Mouse (Mus musculus) kidney, embryonic 15.5 days (tissue): Measurements from ENCODE around the gene Cnp. TPM values are rescaled to one million over a fixed set of nuclear protein-coding genes. Genes with fewer than 3 reads are reported as not detected.
"Not testable (repeated sequence)": the region's sequence is repeated elsewhere in the genome, so short reads cannot be mapped to it uniquely, and the experiment has no call there.

Source experiments
- ATAC-seq: fragments of 200-750 bp; cut with Nextera tagmentation; replicated peaks from 2 replicates; pipeline ENCODE4 v1.8.0; 2017; ENCODE audit warnings: moderate TSS enrichment; ENCODE audit not compliant: low FRiP score
- H3K27ac ChIP-seq: fragments of 300-500 bp; sonication (generic); 2 replicates; pipeline ENCODE4 v1.5.1; 2015; ENCODE audit warnings: mild to moderate bottlenecking, inconsistent platforms
- H3K27me3 ChIP-seq: fragments of 300-500 bp; sonication (generic); 2 replicates; pipeline ENCODE4 v1.6.1; 2015; ENCODE audit warnings: inconsistent platforms
- H3K36me3 ChIP-seq: fragments of 300-500 bp; sonication (generic); 2 replicates; pipeline ENCODE4 v1.6.1; 2015; ENCODE audit warnings: inconsistent platforms
- H3K4me1 ChIP-seq: fragments of 300-500 bp; sonication (generic); 2 replicates; pipeline ENCODE4 v1.6.1; 2015; ENCODE audit warnings: inconsistent platforms
- H3K4me2 ChIP-seq: fragments of 300-500 bp; sonication (generic); 2 replicates; pipeline ENCODE4 v1.6.1; 2015; ENCODE audit warnings: moderate library complexity, mild to moderate bottlenecking, inconsistent platforms
- H3K4me3 ChIP-seq: fragments of 300-500 bp; sonication (generic); replicated peaks from 2 replicates; pipeline ENCODE4 v1.5.1; 2015; ENCODE audit warnings: mild to moderate bottlenecking, inconsistent platforms
- H3K9ac ChIP-seq: fragments of 300-500 bp; sonication (generic); 2 replicates; pipeline ENCODE4 v1.6.1; 2015; ENCODE audit warnings: mild to moderate bottlenecking, inconsistent platforms
- H3K9me3 ChIP-seq: fragments of 300-500 bp; sonication (generic); replicated peaks from 2 replicates; pipeline ENCODE4 v1.6.1; 2016; ENCODE audit warnings: inconsistent platforms
- WGBS: fragments of 180-500 bp; shearing (Covaris S2); methylation state at CpG from one replicate; pipeline ENCODE4 v1.1.7; 2015; ENCODE audit warnings: mixed read lengths; 5-methylcytosine and 5-hydroxymethylcytosine counted together
- polyA plus RNA-seq: library from polyadenylated mRNA; unstranded; fragments of >200 nt; fragmentation: Nextera tagmentation; extraction: Ambion mirVana; gene quantifications from 2 replicates; pipeline ENCODE4 v1.2.1, GENCODE M21; 2015

Cnp gene
- 25.3 and 29.6 TPM in 2 replicates for polyA plus RNA-seq

DNA sequence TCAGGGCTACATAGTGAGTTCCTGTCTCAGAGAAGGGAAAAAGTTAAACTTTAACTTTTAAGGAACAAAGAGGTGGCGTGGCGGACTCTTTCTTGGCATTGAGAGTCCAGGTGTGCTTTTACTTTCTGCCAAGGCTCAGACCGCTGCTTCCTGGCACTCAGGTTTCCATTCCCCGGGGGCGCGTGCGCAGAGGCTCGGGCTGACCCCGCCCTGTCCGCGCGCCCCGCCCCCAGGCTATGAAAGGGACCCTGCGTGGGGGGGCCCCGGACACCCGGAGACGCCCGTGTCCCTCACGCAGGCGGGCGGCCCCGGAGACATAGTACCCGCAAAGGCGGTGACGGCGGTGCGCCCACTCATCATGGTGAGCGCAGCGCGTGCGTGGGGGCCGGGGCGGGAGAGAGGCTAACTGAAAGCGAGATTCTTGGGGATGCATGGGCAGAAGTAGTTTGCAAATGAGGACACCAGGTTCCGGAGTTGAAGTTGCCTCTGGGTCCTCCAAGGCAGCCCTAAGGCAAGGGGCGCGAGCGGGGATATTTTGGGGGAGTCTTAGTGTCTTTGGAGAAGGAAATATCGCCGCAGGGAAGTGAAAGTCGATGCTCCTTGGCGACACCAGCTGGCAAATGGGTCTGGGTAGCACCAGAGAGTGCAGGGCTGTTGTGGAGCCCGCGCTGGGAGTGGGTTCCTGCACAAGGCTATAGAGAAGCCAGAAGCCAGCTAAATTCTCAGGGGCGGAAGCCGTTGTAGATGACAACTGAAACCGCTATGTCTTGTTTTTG lies at the start of gene Cnp:
Gene Cnp (plus strand): TSS at position 197 of the 776 bp plus-strand sequence.
- no peaks in the 10 kb centered on the region for H3K9me3 ChIP-seq
- ATAC-seq: peak; percentile 79
- H3K4me1 ChIP-seq: peaks cover 43% of the 10 kb centered on the region
- 2% methylated on average over 47 of the region's 47 CpGs for WGBS
- H3K27me3 ChIP-seq: peaks cover 14% of the 10 kb centered on the region; the same call in 1 of the 2 replicates
- peaks cover 16% of the 10 kb centered on the region for H3K36me3 ChIP-seq
- peak within 1 kb of the TSS; percentile 74 for H3K27ac ChIP-seq
- peak within 1 kb of the TSS; percentile 67 for H3K4me3 ChIP-seq
- H3K9ac ChIP-seq: peak within 1 kb of the TSS; percentile 55
- H3K4me2 ChIP-seq: peak within 1 kb of the TSS; percentile 78

- Histone ChIP-seq H3K9ac (peak overlapping the region; percentile 24; the same call in 1 of the 2 replicates), H3K27me3 (no peaks in the 10 kb centered on the region), H3K4me2 (peak overlapping the region; percentile 89), H3K27ac (0 out of 2 replicates have a peak overlapping the region, but pooled peaks have one; percentile 1), H3K36me3 (peaks cover 46% of the 10 kb centered on the region), H3K4me1 (peaks cover 52% of the 10 kb centered on the region), H3K4me3 (peak overlapping the region; percentile 86; the same call in 1 of the 2 replicates), H3K9me3 (no peaks in the 10 kb centered on the region)
- 43% methylated on average over 11 of the region's 11 CpGs for WGBS
- no peak for ATAC-seq
These were observed 49.6 kb upstream of the Cnp start for GRCm38 (mm10) chr11:100524987-100525630.

- 11% methylated on average over 15 of the region's 15 CpGs for WGBS
- H3K4me3 ChIP-seq: peak overlapping the region; percentile 86
- H3K27me3 ChIP-seq: no peaks in the 10 kb centered on the region
- 0 out of 2 replicates have a peak overlapping the region, but pooled peaks have one; percentile 94 for H3K27ac ChIP-seq
- no peak for ATAC-seq
- peaks cover 42% of the 10 kb centered on the region for H3K4me1 ChIP-seq
- no peaks in the 10 kb centered on the region for H3K9me3 ChIP-seq
- H3K4me2 ChIP-seq: peak overlapping the region; percentile 89
- peaks cover 35% of the 10 kb centered on the region for H3K36me3 ChIP-seq
- H3K9ac ChIP-seq: peak overlapping the region; percentile 87
These were observed 48.5 kb upstream of the Cnp start for GRCm38 (mm10) chr11:100526052-100526816.

DNA sequence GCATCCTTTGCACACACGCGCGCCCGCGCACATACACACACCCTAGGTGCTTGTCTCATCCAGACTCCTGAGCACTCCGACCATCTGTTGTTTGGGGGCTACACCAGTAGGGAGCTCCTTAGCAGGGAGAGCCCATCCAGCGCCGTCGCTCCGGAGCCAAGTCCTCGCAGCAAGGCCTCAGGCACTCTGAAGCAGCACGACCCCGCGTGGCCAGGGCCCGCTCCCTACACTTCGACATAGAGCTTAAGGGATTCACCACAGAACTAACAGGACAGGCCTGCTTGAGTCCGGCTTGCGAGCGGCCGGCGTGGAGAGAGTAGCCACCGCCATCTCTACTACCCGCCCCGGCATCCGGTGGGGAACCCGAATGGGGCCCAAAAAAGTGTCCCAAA lies 47.6 kb upstream of the Cnp start:
- no peaks in the 10 kb centered on the region for H3K9me3 ChIP-seq
- peak; percentile 34 for ATAC-seq
- peaks cover 27% of the 10 kb centered on the region for H3K36me3 ChIP-seq
- H3K4me3 ChIP-seq: peak overlapping the region; percentile 86
- H3K4me1 ChIP-seq: peaks cover 35% of the 10 kb centered on the region
- H3K27me3 ChIP-seq: no peaks in the 10 kb centered on the region
- H3K4me2 ChIP-seq: peak overlapping the region; percentile 89
- peak overlapping the region; percentile 87 for H3K9ac ChIP-seq
- under 1% methylated on average over 26 of the region's 26 CpGs for WGBS
- peak overlapping the region; percentile 94 for H3K27ac ChIP-seq

DNA sequence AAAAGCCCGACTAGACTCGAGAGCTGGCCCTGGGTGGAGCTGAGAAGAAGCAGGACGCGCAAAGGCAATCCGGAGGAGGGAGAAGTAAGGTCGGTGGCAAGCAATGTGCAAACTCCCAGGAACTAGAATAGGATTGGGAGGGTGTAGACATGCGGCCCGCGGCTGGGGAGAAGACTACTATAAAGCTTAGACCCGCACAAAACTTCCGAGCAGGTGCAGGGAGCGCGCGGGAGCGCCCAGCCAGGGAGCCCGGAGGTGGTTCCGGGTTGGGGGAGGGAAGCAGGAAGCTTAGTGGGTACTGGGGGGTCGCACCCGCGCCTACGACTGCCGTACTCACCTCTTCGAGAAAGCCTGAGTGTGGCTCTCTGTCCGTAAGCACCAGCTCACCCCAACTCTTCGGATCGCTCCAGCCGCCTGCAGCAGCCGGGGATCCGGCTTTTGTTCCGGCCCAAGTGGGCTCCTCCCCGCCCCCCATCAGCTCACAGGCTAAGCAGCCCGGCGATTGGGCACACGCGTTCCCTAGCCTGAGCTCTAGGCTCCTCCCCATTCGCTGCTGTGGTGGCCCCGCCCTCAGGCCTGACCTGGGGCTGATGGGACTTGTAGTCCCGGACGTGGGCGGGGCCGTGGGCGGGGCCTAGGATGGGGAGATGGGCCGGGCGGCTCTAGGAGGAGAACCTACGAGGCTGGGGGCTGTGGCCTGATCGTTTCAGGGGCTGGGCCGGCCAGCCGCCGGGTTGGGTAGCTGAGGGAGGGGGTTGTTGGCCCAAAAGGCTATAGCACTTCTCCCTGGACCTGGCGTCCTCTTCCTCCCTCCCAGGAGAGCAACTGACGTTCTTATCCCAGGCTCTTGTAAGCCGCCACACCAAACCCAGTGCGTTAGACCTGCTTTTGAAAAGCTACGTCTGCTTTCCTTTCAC lies 47.0 kb upstream of the Cnp start, which contains the start of gene Acly:
Gene Acly (minus strand): TSS at position 543 of the 917 bp plus-strand sequence.
- Histone ChIP-seq H3K4me3 (peak within 1 kb of the TSS; percentile 86), H3K27me3 (no peaks in the 10 kb centered on the region), H3K4me2 (peak within 1 kb of the TSS; percentile 89), H3K4me1 (peaks cover 35% of the 10 kb centered on the region), H3K36me3 (peaks cover 20% of the 10 kb centered on the region), H3K9ac (peak within 1 kb of the TSS; percentile 87), H3K27ac (peak within 1 kb of the TSS; percentile 94), H3K9me3 (no peaks in the 10 kb centered on the region)
- whole genome bisulfite sequencing: under 1% methylated on average over 54 of the region's 54 CpGs
- ATAC-seq: peak; percentile 99

- Histone ChIP-seq H3K4me3 (peak overlapping the region; percentile 86), H3K27ac (peak overlapping the region; percentile 78), H3K36me3 (peaks cover 11% of the 10 kb centered on the region), H3K9ac (peak overlapping the region; percentile 51), H3K9me3 (no peaks in the 10 kb centered on the region), H3K27me3 (no peaks in the 10 kb centered on the region), H3K4me1 (peaks cover 35% of the 10 kb centered on the region), H3K4me2 (peak overlapping the region; percentile 89)
- ATAC-seq: no peak; the same call in 1 of the 2 replicates
- 21% methylated on average over 19 of the region's 19 CpGs for WGBS
These were observed 46.1 kb upstream of the Cnp start for GRCm38 (mm10) chr11:100528375-100529165.

DNA sequence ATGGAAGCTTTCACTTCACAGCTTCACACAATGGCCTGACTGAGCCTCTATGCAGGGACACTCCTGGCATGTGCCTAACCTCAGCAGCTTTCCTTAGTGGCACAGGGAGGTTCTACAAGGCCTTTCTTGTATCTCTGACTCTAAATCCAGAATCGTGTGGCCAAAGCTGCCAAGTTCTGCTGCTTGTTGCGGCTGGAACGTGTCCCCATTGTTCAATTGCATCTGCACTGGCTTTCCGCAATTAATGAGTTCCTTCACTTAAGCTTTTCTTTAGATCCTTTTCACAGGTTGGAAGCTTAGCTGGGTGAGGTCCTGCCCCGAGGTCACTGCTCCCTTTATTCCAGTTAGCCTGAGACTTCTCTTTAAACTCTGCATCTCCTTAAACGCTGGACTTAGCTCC lies 40.8 kb upstream of the Cnp start:
- Histone ChIP-seq H3K27me3 (no peaks in the 10 kb centered on the region), H3K4me3 (no peak overlapping the region), H3K27ac (no peak overlapping the region), H3K4me2 (no peak overlapping the region), H3K9ac (no peak overlapping the region), H3K9me3 (no peaks in the 10 kb centered on the region), H3K36me3 (no peaks in the 10 kb centered on the region), H3K4me1 (no peaks in the 10 kb centered on the region)
- 83% methylated on average over 6 of the region's 6 CpGs for WGBS
- ATAC-seq: no peak

DNA sequence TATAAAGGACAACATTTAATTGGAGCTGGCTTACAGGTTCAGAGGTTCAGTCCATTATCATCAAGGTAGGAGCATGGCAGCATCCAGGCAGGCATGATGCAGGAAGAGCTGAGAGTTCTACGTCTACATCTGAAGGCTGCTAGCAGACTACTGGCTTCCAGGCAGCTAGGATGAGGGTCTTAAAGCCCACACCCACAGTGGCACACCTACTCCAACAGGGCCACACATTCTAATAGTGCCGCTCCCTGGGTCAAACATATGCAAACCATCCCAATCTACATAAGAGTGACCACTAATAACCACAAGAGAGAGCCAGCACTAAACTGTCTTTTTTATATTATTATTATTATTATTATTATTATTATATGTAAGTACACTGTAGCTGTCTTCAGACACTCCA lies 40.3 kb upstream of the Cnp start:
- H3K4me3 ChIP-seq, H3K4me2 ChIP-seq, H3K9ac ChIP-seq, H3K9me3 ChIP-seq, ATAC-seq, H3K27me3 ChIP-seq, H3K4me1 ChIP-seq, H3K27ac ChIP-seq, H3K36me3 ChIP-seq: not testable (repeated sequence)
- 80% methylated on average over 2 of the region's 2 CpGs for WGBS

DNA sequence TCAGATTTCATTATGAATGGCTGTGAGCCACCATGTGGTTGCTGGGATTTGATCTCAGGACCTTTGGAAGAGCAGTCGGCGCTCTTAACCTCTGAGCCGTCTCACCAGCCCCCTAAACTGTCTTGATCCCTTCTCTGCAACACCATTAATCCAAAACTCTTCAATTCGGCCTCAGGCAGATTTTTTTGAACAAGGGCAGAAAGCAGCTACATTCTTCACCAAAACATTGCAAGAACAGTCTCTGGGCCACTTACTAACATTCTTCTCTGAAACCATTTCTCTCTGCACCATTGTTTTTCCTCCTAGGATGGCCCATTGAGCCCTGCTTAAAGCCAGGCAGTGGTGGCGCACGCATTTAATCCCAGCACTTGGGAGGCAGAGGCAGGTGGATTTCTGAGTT lies 39.9 kb upstream of the Cnp start:
- H3K9ac ChIP-seq, H3K27ac ChIP-seq, ATAC-seq, H3K4me3 ChIP-seq, H3K27me3 ChIP-seq, H3K36me3 ChIP-seq, H3K4me1 ChIP-seq, H3K4me2 ChIP-seq, H3K9me3 ChIP-seq: not testable (repeated sequence)
- 85% methylated on average over 6 of the region's 6 CpGs for WGBS

DNA sequence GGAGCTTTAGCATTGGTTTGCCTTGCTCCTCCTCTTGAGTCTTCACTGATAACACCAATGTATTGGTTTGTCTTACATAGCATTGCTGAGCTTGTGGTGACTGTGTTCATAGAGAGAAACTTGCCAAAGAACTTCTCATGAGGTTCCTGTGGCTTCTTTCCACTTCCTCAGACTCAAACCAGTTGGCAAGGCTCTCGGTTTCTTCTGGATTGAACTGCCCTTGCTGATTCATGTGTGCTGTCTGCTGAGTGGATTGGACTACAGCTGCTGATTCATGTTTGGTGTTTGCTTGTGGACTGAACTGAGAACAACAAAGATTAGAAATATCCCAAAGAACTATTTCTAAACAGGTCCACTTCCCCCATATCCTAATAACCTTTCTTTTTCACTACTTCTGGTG lies 38.7 kb upstream of the Cnp start:
- ATAC-seq: no peak
- Histone ChIP-seq H3K4me2 (no peak overlapping the region), H3K36me3 (no peaks in the 10 kb centered on the region), H3K27me3 (no peaks in the 10 kb centered on the region), H3K9me3 (no peaks in the 10 kb centered on the region), H3K9ac (no peak overlapping the region), H3K4me3 (no peak overlapping the region), H3K27ac (no peak overlapping the region), H3K4me1 (no peaks in the 10 kb centered on the region)
- 85% methylated on average over 1 of the region's 1 CpGs for WGBS
